Mouse (Mus musculus): Measurements from ENCODE around the gene Gm21987. TPM values are rescaled to one million over a fixed set of nuclear protein-coding genes. Genes with fewer than 3 reads are reported as not detected.

Gene Gm21987
- total and polyA plus RNA-seq, 2 experiments, result not detected

DNA sequence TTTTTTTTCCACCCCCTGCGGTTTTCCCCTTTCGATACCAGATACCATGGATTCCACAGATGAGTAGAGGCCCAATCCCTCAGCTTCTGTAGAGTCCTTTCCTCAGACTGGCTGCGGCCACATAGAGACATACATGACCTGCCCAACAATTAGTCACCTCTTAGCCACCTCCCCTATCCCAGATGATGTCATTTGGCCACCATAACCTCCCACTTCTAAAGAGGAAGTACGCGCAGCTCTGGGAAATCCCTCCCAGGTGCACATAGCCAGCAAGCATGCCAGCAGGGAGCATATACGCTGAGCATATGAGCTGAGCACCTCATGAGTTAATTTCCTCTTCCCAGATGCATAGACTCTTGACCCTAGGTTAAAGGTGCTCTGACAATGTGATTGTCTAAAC lies 59.9 kb downstream of the Gm21987 start:
- Histone ChIP-seq H3K4me1 (ENCODE audit: control insufficient read depth, insufficient read depth, low read length) (no peaks in the 10 kb centered on the region), H3K27ac (replicated peaks; ENCODE audit: insufficient read depth, low read depth, low read length) (no peak overlapping the region), H3K4me3 (ENCODE audit: insufficient read depth, low read depth, low read length) (no peak overlapping the region), H3K79me2 (ENCODE audit: control insufficient read depth, insufficient read depth, low read length) (no peaks in the 10 kb centered on the region), H3K36me3 (ENCODE audit: control insufficient read depth, insufficient read depth, low read length) (peaks cover 12% of the 10 kb centered on the region), H3K9ac (ENCODE audit: low read depth, low read length) (no peak overlapping the region), H3K27me3 (ENCODE audit: control insufficient read depth, insufficient read depth, low read length) (no peaks in the 10 kb centered on the region)
- TF ChIP-seq CTCF (IDR thresholded peaks at IDR 0.05; ENCODE audit: low read depth, low read length) (no peak), POLR2A (IDR thresholded peaks at IDR 0.05; ENCODE audit: extremely low read depth, insufficient read depth, low read length) (no peak)
- 87% methylated on average over 6 of the region's 6 CpGs for WGBS
- DNase-seq (ENCODE audit: extremely low read depth, low read depth, low spot score), result no peak

DNA sequence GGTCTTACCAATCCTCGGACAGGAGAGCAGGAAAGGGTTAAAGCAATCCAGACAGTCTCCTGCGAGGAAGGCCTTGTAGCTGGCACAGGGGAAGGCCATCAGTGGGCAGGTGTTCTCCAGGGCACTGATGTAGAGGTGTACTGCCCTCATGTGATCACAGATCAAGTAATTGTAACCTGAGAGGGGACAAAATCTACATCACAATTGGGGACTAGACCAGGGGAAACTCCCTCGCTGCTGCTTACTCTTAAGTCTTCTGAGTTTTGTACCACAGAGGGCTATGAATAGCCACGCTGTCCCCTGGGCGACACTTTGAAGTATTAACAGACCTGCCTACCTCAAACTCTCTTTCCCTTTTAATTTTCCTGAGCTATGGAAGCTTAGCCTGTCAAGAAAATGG lies 60.7 kb downstream of the Gm21987 start:
- H3K4me3 ChIP-seq (ENCODE audit: insufficient read depth, low read depth, low read length), result no peak overlapping the region
- peaks cover 12% of the 10 kb centered on the region for H3K36me3 ChIP-seq (ENCODE audit: control insufficient read depth, insufficient read depth, low read length)
- DNase-seq (ENCODE audit: extremely low read depth, low read depth, low spot score), result no peak
- H3K79me2 ChIP-seq (ENCODE audit: control insufficient read depth, insufficient read depth, low read length), result no peaks in the 10 kb centered on the region
- TF ChIP-seq POLR2A (IDR thresholded peaks at IDR 0.05; ENCODE audit: extremely low read depth, insufficient read depth, low read length) (no peak), CTCF (IDR thresholded peaks at IDR 0.05; ENCODE audit: low read depth, low read length) (no peak)
- no peaks in the 10 kb centered on the region for H3K4me1 ChIP-seq (ENCODE audit: control insufficient read depth, insufficient read depth, low read length)
- WGBS, result 69% methylated on average over 5 of the region's 5 CpGs
- H3K27me3 ChIP-seq (ENCODE audit: control insufficient read depth, insufficient read depth, low read length), result no peaks in the 10 kb centered on the region
- no peak overlapping the region for H3K9ac ChIP-seq (ENCODE audit: low read depth, low read length)
- no peak overlapping the region for H3K27ac ChIP-seq (replicated peaks; ENCODE audit: insufficient read depth, low read depth, low read length)

DNA sequence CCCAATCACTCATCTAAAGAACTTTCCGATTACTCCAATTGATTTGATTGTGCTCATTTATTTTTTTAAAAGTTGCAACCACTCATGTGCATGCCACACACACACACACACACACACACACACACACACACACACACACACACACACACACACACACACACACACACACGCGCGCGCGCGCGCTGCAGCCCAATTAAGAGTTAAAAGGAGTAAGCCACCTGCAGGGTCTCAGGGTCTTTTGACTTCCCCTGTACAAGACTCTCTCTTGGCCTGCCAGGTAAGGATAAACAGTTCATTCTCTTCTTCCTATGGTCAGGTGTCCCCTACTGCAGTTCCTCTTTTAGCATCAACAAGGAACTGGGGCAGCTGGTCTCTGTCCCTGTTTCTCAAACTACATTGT lies 61.6 kb downstream of the Gm21987 start:
- DNase-seq (ENCODE audit: extremely low read depth, low read depth, low spot score), result no peak
- no peak for TF ChIP-seq CTCF (IDR thresholded peaks at IDR 0.05; ENCODE audit: low read depth, low read length)
- TF ChIP-seq POLR2A (IDR thresholded peaks at IDR 0.05; ENCODE audit: extremely low read depth, insufficient read depth, low read length), result no peak
- Histone ChIP-seq H3K79me2 (ENCODE audit: control insufficient read depth, insufficient read depth, low read length) (no peaks in the 10 kb centered on the region), H3K9ac (ENCODE audit: low read depth, low read length) (no peak overlapping the region), H3K4me3 (ENCODE audit: insufficient read depth, low read depth, low read length) (no peak overlapping the region), H3K4me1 (ENCODE audit: control insufficient read depth, insufficient read depth, low read length) (no peaks in the 10 kb centered on the region), H3K27me3 (ENCODE audit: control insufficient read depth, insufficient read depth, low read length) (no peaks in the 10 kb centered on the region), H3K36me3 (ENCODE audit: control insufficient read depth, insufficient read depth, low read length) (peaks cover 12% of the 10 kb centered on the region; the same call in 1 of the 2 replicates), H3K27ac (replicated peaks; ENCODE audit: insufficient read depth, low read depth, low read length) (no peak overlapping the region)
- 99% methylated on average over 8 of the region's 8 CpGs for WGBS

Other genes with a start within 250 kb of the Gm21987 start
- gene Nr1i2, start 52.2 kb upstream of the Gm21987 start, total RNA-seq (2014; rRNA removed), result 72.3 TPM in 2 replicates
- gene Nr1i2, start 52.2 kb upstream of the Gm21987 start, polyA plus RNA-seq (2012; rRNA removed), result 45.8 and 53.6 TPM in 2 replicates
- not detected in 2 replicates for gene Maats1, start 4.9 kb upstream of the Gm21987 start, total RNA-seq (2014; rRNA removed)
- gene Maats1, start 4.9 kb upstream of the Gm21987 start, polyA plus RNA-seq (2012; rRNA removed), result not detected in 2 replicates
- 56.6 and 69.9 TPM in 2 replicates for gene Cox17, start within 50 bp of the Gm21987 start, total RNA-seq (2014; rRNA removed)
- gene Cox17, start within 50 bp of the Gm21987 start, polyA plus RNA-seq (2012; rRNA removed), result 39.4 and 46.7 TPM in 2 replicates
- 0.18 TPM in 1 of 2 replicates, not detected in the other for gene Popdc2, start 15.2 kb downstream of the Gm21987 start, total RNA-seq (2014; rRNA removed)
- gene Popdc2, start 15.2 kb downstream of the Gm21987 start, polyA plus RNA-seq (2012; rRNA removed), result 0.18 and 0.73 TPM in 2 replicates
- 70.6 and 82.1 TPM in 2 replicates for gene Pla1a, start 86.1 kb downstream of the Gm21987 start, total RNA-seq (2014; rRNA removed)
- gene Pla1a, start 86.1 kb downstream of the Gm21987 start, polyA plus RNA-seq (2012; rRNA removed), result 46.9 and 55.2 TPM in 2 replicates
- gene Adprh, start 105.7 kb downstream of the Gm21987 start, total RNA-seq (2014; rRNA removed), result 1.9 and 2.8 TPM in 2 replicates
- gene Adprh, start 105.7 kb downstream of the Gm21987 start, polyA plus RNA-seq (2012; rRNA removed), result 8.0 and 8.5 TPM in 2 replicates
- 0.28 and 0.67 TPM in 2 replicates for gene Cd80, start 108.5 kb downstream of the Gm21987 start, total RNA-seq (2014; rRNA removed)
- 0.29 TPM in 1 of 2 replicates, not detected in the other for gene Cd80, start 108.5 kb downstream of the Gm21987 start, polyA plus RNA-seq (2012; rRNA removed)
- 29.7 and 35.7 TPM in 2 replicates for gene Timmdc1, start 175.6 kb downstream of the Gm21987 start, total RNA-seq (2014; rRNA removed)
- gene Timmdc1, start 175.6 kb downstream of the Gm21987 start, polyA plus RNA-seq (2012; rRNA removed), result 30.4 and 34.1 TPM in 2 replicates
- 12.6 and 12.9 TPM in 2 replicates for gene Poglut1, start 203.2 kb downstream of the Gm21987 start, total RNA-seq (2014; rRNA removed)
- gene Poglut1, start 203.2 kb downstream of the Gm21987 start, polyA plus RNA-seq (2012; rRNA removed), result 5.6 and 6.9 TPM in 2 replicates
- 8.1 and 9.3 TPM in 2 replicates for gene Tmem39a, start 211.7 kb downstream of the Gm21987 start, total RNA-seq (2014; rRNA removed)
- gene Tmem39a, start 211.7 kb downstream of the Gm21987 start, polyA plus RNA-seq (2012; rRNA removed), result 37.5 and 58.4 TPM in 2 replicates

Data from liver, adult 2 months (tissue).